Mouse (Mus musculus) forebrain, embryonic 16.5 days (tissue): ENCODE results near the gene Camk1d. TPM values are rescaled to one million over a fixed set of nuclear protein-coding genes. Genes with fewer than 3 reads are reported as not detected.
"Not testable (repeated sequence)": the region's sequence is repeated elsewhere in the genome, so short reads cannot be mapped to it uniquely, and the experiment has no call there.

ENCODE experiments used
- ATAC-seq: fragments of 200-750 bp; cut with Nextera tagmentation; 2 replicates; pipeline ENCODE4 v1.8.0; 2017; ENCODE audit warnings: mild to moderate bottlenecking, moderate library complexity
- H3K27ac ChIP-seq: fragments of 300-500 bp; sonication (generic); 2 replicates; pipeline ENCODE4 v1.5.1; 2014; ENCODE audit warnings: low read length, control low read depth
- H3K27me3 ChIP-seq: fragments of 300-500 bp; sonication (generic); replicated peaks from 2 replicates; pipeline ENCODE4 v1.6.1; 2014; ENCODE audit warnings: low read length; ENCODE audit not compliant: control insufficient read depth, insufficient read depth
- H3K36me3 ChIP-seq: fragments of 300-500 bp; sonication (generic); 2 replicates; pipeline ENCODE4 v1.6.1; 2014; ENCODE audit not compliant: control insufficient read depth, insufficient read depth
- H3K4me1 ChIP-seq: fragments of 300-500 bp; sonication (generic); replicated peaks from 2 replicates; pipeline ENCODE4 v1.6.1; 2014; ENCODE audit warnings: low read length; ENCODE audit not compliant: control insufficient read depth, insufficient read depth
- H3K4me2 ChIP-seq: fragments of 300-500 bp; sonication (generic); 2 replicates; pipeline ENCODE4 v1.6.1; 2014; ENCODE audit warnings: mild to moderate bottlenecking, low read length, control low read depth
- H3K4me3 ChIP-seq: fragments of 300-500 bp; sonication (generic); replicated peaks from 2 replicates; pipeline ENCODE4 v1.5.1; 2014; ENCODE audit warnings: mild to moderate bottlenecking, low read length, control low read depth
- H3K9ac ChIP-seq: fragments of 300-500 bp; sonication (generic); replicated peaks from 2 replicates; pipeline ENCODE4 v1.6.1; 2014; ENCODE audit warnings: low read depth, low read length, control low read depth
- H3K9me3 ChIP-seq: fragments of 300-500 bp; sonication (generic); 2 replicates; pipeline ENCODE4 v1.6.1; 2016; ENCODE audit warnings: low read length; ENCODE audit not compliant: control insufficient read depth
- WGBS: fragments of 180-500 bp; shearing (Covaris S2); extraction: QIAGEN DNeasy Blood & Tissue Kit; methylation state at CpG from one replicate; pipeline ENCODE4 v1.1.7; 2014; 5-methylcytosine and 5-hydroxymethylcytosine counted together
- polyA plus RNA-seq: library from polyadenylated mRNA; unstranded; fragments of >200 nt; fragmentation: Nextera tagmentation; extraction: Ambion mirVana; gene quantifications from 2 replicates; pipeline ENCODE4 v1.2.1, GENCODE M21; 2015

Camk1d gene
- polyA plus RNA-seq, 1 experiment from 2014 or later = 10.6 TPM

DNA sequence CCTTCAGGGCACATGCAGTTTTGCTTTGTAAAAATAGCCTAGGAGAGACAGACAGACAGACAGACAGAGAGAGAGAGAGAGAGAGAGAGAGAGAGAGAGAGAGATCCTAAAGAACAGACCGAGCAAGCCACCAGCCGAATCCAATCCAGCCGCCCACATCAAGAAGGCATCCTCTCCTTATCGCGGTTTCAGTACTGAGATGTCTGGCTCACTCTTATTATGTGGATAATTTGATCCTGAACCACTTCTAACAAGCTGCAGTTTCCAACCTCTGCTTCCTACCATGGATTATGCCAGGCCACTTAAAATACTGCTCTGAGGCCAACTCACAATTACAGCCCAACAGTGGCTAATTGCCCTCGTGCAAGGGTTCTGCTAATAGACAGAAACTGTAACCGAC lies 325.9 kb downstream of the Camk1d start:
- 0 out of 2 replicates have a peak, but pooled peaks cover 2% of the 10 kb centered on the region for H3K4me1 ChIP-seq
- H3K27ac ChIP-seq = no peak overlapping the region
- H3K9ac ChIP-seq = no peak overlapping the region
- ATAC-seq = no peak
- no peaks in the 10 kb centered on the region for H3K27me3 ChIP-seq
- H3K4me3 ChIP-seq = no peak overlapping the region
- H3K4me2 ChIP-seq = no peak overlapping the region
- no peaks in the 10 kb centered on the region for H3K9me3 ChIP-seq
- no peaks in the 10 kb centered on the region for H3K36me3 ChIP-seq
- 62% methylated on average over 7 of the region's 7 CpGs for WGBS

DNA sequence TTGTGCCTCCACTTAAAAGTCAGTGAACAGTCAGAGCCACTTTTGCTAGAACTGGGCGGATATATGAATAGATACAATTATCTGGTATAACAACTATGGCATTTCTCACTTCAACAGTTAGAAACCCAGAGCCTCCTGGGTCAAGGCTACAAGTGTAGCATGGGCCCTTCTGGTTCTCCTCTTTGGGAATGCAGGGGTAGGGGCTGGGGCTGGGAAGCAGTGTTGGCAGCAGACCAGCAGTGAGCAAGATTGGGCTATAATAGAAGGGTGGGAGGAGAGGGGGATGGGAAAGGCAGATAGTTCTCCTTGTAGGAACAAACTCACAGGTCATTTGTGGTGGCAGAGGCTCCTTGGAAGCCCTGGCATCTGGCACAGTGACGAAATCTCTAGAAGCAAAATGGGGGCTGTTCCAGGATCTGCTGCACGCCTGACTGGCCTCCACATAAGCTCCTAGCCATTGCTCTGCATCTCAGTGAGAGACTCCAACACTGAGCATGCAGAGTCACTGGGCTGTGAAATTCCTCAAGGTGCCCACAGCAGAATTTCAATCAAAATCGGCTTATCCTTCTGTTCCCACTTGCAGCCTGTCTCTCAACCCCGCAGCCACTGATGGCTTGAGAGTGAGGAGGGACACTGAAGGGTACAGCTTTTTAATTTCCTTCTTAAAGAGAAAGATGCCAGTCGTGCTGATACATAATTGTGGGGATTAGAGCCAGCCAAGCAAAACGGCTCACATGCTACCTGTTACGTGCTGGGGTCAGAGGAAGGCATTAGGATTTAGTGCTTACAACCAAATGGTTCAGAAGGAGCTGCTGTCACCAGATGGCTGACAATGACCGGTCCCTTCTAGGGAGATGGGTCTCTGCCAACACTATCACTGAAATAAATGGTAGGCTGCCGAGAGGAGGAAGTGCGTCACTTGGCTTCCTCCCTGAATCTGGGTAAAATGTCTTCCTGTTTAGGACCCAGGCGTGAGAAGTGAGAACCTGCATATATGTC lies 332.3 kb downstream of the Camk1d start:
- WGBS = 20% methylated on average over 12 of the region's 12 CpGs
- no peaks in the 10 kb centered on the region for H3K9me3 ChIP-seq
- H3K27ac ChIP-seq = 0 out of 2 replicates have a peak overlapping the region, but pooled peaks have one; percentile 12
- no peaks in the 10 kb centered on the region for H3K36me3 ChIP-seq
- no peak overlapping the region for H3K9ac ChIP-seq
- H3K4me2 ChIP-seq = no peak overlapping the region
- H3K4me1 ChIP-seq = peaks cover 17% of the 10 kb centered on the region
- no peak overlapping the region for H3K4me3 ChIP-seq
- no peaks in the 10 kb centered on the region for H3K27me3 ChIP-seq
- ATAC-seq = peak; percentile 69

DNA sequence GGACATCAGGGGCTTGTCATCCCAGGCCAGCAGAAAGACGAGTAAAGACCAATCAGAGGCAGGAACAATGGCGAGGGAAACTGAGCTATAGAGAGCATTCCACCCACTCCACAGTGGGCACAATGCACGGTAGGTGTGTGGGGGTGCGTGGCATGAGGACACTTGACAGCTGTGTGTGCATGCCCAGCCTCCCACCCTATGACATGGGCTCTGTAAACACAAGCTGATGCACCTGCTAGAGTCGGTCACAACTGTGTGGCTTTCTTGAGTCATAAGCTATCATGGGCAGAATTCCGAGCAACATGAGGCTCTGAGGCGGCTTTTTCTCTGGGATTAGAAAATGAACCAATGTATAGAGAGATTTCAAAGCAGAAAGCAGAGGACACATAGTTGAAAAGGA lies 333.3 kb downstream of the Camk1d start:
- Histone ChIP-seq H3K4me2 (no peak overlapping the region), H3K4me1 (peaks cover 17% of the 10 kb centered on the region), H3K4me3 (no peak overlapping the region), H3K27me3 (no peaks in the 10 kb centered on the region), H3K9ac (no peak overlapping the region), H3K36me3 (no peaks in the 10 kb centered on the region), H3K9me3 (no peaks in the 10 kb centered on the region), H3K27ac (no peak overlapping the region)
- 71% methylated on average over 7 of the region's 7 CpGs for WGBS
- no peak for ATAC-seq

DNA sequence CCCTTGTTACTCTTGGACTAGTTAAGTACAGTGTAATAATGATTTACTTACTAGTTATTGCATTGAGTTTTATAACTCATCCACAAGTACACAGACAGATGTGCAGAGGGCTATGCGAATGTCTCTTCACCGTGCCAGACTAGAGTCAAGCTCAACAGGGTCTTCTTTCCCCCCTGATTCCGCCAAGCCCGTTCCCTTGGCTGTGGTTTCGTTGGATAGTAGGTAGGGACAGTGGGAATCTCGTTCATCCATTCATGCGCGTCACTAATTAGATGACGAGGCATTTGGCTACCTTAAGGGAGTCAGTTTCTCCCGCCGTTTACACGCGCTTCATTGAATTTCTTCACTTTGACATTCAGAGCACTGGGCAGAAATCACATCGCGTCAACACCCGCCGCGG lies 335.4 kb downstream of the Camk1d start:
- 45% methylated on average over 18 of the region's 18 CpGs for WGBS
- H3K4me2 ChIP-seq, H3K27me3 ChIP-seq, ATAC-seq, H3K4me3 ChIP-seq, H3K27ac ChIP-seq, H3K36me3 ChIP-seq, H3K9me3 ChIP-seq, H3K9ac ChIP-seq: not testable (repeated sequence)
- H3K4me1 ChIP-seq = peaks cover 17% of the 10 kb centered on the region

DNA sequence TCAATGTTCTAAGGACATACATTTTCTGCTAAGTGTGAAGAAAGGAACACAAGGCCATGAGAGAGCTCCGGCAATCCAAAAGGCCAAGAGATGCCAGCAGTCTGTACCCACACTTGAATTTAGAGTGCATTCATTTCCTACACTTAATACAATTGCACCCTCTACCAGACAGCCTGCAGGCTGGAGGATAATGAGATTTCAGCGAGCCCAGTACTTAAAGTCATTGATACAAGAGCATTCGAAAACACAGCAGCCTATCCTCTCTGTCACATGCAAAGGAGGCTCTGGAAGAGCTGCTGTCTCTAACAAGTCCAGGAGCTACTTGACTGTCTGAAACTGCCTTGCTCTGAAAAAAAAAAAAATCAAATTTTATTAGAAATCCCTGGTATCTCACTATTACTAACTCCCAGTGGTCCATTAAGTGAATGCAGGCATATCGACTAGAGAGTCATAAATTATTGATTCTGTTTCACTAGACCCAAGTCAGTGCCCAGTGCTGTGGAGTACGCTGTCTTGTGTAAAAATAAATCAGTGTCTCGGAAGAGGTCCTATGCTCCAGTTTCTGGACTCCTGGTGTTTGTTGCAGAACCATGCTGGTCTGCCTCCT lies 336.1 kb downstream of the Camk1d start:
- H3K27ac ChIP-seq = no peak overlapping the region
- no peak overlapping the region for H3K4me2 ChIP-seq
- H3K36me3 ChIP-seq = no peaks in the 10 kb centered on the region
- H3K27me3 ChIP-seq = no peaks in the 10 kb centered on the region
- ATAC-seq = no peak
- H3K4me3 ChIP-seq = no peak overlapping the region
- no peaks in the 10 kb centered on the region for H3K9me3 ChIP-seq
- H3K4me1 ChIP-seq = peaks cover 17% of the 10 kb centered on the region
- H3K9ac ChIP-seq = no peak overlapping the region
- WGBS = 51% methylated on average over 6 of the region's 6 CpGs

DNA sequence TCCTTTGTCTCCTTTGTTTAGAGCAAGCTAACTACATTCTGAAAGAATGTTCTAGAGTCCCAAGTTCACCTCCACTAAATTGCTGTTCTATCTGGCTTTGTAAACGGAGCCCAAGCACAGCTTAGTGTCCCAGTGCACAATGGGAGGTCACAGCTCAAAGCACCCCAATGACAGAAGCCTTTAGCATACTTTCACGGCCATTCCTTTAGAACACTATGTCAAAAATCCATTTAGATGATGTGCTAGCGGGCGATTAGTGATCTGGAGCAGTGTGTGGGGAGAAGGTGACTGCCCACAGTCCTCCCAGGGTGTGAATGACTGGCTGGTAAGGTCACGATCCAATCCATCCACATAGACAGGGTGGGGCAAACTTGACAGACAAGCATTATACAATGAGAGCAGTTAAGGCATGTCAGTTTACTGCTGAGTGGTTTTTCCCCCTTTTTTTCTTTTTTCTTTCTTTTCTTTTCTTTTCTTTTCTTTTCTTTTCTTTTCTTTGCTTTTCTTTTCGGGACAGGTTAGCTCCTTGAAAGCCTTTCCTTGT lies 341.4 kb downstream of the Camk1d start:
- ATAC-seq = no peak
- no peaks in the 10 kb centered on the region for H3K27me3 ChIP-seq
- H3K9ac ChIP-seq = no peak overlapping the region
- H3K36me3 ChIP-seq = no peaks in the 10 kb centered on the region
- 56% methylated on average over 6 of the region's 6 CpGs for WGBS
- H3K9me3 ChIP-seq = no peaks in the 10 kb centered on the region
- H3K27ac ChIP-seq = no peak overlapping the region
- no peak overlapping the region for H3K4me2 ChIP-seq
- H3K4me1 ChIP-seq = 0 out of 2 replicates have a peak, but pooled peaks cover 7% of the 10 kb centered on the region
- H3K4me3 ChIP-seq = no peak overlapping the region

DNA sequence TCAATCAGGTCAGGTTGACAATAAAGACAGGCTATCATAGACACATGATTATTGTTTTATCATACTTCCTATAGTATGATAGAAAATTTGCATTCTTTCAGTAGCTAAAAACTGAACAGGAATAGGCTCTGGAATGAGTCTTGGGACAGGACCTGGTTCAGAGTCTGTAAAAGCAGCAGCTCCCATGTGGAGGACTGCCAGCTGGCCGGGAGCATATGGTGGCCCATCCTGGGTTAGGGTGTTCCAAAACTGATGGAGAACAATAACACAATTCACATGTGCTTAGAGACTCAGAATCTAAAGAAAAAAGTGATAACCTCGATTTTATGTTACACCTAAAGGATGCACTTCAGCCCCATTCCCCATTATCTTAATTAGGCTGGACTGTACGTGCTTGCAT lies 343.0 kb downstream of the Camk1d start:
- Histone ChIP-seq H3K4me1 (0 out of 2 replicates have a peak, but pooled peaks cover 7% of the 10 kb centered on the region), H3K9me3 (no peaks in the 10 kb centered on the region), H3K36me3 (no peaks in the 10 kb centered on the region), H3K4me2 (no peak overlapping the region), H3K27me3 (no peaks in the 10 kb centered on the region), H3K9ac (no peak overlapping the region), H3K27ac (no peak overlapping the region), H3K4me3 (no peak overlapping the region)
- no peak for ATAC-seq
- 64% methylated on average over 3 of the region's 3 CpGs for WGBS

DNA sequence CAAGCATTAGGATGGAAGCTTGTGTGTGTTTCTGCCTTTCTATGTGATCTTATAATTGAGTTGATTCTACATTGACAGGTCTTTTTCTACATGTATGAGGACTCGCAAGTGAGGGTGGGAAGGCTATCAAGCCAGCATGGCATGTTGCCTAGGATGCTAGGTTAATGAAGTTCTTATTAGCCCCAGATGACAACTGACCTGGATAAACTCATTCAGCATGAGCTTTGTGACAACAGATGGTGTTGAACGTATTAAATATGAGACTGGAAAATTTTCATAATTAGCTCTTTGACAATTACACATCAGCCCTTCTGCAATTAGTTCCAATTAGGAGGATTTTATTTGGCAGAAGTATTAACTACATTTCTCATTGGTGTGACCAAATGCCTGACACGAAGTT lies 343.7 kb downstream of the Camk1d start:
- 33% methylated on average over 3 of the region's 3 CpGs for WGBS
- Histone ChIP-seq H3K9ac (no peak overlapping the region), H3K36me3 (no peaks in the 10 kb centered on the region), H3K27ac (0 out of 2 replicates have a peak overlapping the region, but pooled peaks have one; percentile 9), H3K9me3 (no peaks in the 10 kb centered on the region), H3K4me3 (no peak overlapping the region), H3K4me2 (no peak overlapping the region), H3K27me3 (no peaks in the 10 kb centered on the region), H3K4me1 (0 out of 2 replicates have a peak, but pooled peaks cover 7% of the 10 kb centered on the region)
- peak; percentile 57; the same call in 1 of the 2 replicates for ATAC-seq

DNA sequence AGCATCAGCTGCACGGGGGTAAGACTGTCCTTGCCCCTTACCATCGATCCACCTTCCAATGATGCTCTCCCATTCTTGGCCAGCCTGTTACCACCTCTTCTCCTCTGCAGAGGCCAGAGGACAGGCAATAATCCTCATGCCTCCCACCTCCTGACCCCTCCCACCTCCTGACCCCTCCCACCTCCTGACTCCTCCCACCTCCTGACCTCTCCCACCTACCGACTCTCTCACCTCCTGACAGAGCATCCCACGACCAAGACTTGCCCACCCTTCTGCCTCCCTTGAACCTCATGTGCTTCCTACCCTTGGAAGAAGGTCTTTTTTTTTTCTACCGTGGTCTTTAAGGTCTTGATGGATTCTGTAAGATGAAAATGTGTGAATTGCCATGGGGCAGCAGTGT lies 350.5 kb downstream of the Camk1d start:
- Histone ChIP-seq H3K4me2 (no peak overlapping the region), H3K9ac (no peak overlapping the region), H3K9me3 (no peaks in the 10 kb centered on the region), H3K27me3 (no peaks in the 10 kb centered on the region), H3K4me1 (no peaks in the 10 kb centered on the region), H3K27ac (no peak overlapping the region), H3K4me3 (no peak overlapping the region), H3K36me3 (no peaks in the 10 kb centered on the region)
- no peak for ATAC-seq
- WGBS = 73% methylated on average over 5 of the region's 5 CpGs
